Mouse (Mus musculus) left cerebral cortex, postnatal 36 days (tissue): ENCODE data around the gene Phactr2. TPM values are rescaled to one million over a fixed set of nuclear protein-coding genes. Genes with fewer than 3 reads are reported as not detected.

Source experiments
- DNase-seq, 2 experiments: peaks; one replicate each; pipeline ENCODE4 v3.0.0; 2021 to 2022; ENCODE audit warnings: low spot score in 2 of 2, mixed read lengths in 1 of 2
- intact Hi-C: fragments of 180-260 bp; cut with DNase I; formaldehyde crosslinking; loops from one replicate; pipeline ENCODE4 v1.15.1; 2025
- total RNA-seq, 2 experiments: library from RNA; stranded (reverse); gene quantifications; 2 replicates each; pipeline ENCODE4 v1.2.3; 2021

Gene Phactr2
- total RNA-seq, 2 experiments from 2014 or later: 21.5 to 31.1 TPM

DNA sequence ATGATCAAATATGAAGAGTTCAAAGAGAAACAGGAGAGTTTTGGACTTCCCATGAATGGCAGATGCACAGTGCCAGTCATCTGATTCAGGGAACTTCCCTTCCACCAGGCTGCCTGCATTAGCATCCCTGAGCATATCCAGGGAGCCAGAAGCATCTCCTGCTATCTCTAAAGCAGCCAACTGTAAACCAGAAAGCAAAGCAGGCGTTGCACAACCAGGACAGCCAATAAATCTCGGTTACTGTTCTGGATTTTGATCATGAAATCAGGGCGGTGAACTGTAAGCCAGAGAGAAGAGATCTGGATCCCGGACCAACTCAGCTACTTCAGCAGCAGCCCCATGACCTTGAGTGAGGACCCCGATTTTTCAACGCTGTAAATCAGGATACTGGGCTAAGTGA lies 173.6 kb downstream of the Phactr2 start:
- no peak for DNase-seq
- intact Hi-C loops: no loop called here

DNA sequence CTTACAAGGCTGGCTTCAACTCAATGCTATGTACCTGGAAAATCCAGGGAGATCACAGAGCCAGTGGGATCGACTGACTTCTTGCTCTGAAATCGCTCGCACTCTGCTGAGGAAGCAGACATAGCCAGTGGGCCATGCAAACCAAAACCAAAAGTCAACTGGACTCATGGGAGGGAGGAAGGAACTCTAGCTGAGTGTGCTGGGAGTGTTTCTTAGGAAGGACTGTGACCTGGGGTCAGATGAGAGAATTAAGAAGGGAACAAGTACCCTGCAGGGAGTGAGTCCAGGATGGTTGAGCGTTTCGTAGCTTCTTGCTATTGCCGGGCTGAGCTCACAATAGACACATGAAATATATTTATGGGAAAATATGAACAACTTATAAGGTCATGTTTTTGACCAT lies 174.0 kb downstream of the Phactr2 start:
- intact Hi-C loops: no loop called here
- no peak for DNase-seq

DNA sequence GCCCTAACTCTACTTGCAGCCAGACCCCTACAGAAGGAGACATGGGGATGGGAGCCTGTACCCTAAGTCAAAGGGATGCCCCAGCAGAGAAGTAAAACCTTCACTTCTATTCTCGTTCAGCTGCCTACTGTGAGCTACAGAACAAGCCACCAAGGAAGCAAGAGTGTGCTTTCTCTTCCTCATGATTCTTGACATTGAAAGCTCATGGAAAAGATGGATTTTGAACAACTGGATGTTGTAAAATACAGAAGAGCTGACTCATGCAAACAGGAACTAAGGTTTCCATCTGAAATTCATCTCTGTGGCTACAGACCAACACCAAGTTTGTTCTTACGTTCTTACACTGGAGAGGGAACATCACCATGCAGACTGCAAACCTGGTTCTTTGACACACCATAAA lies 179.3 kb downstream of the Phactr2 start:
- intact Hi-C loops: no loop called here
- no peak for DNase-seq

DNA sequence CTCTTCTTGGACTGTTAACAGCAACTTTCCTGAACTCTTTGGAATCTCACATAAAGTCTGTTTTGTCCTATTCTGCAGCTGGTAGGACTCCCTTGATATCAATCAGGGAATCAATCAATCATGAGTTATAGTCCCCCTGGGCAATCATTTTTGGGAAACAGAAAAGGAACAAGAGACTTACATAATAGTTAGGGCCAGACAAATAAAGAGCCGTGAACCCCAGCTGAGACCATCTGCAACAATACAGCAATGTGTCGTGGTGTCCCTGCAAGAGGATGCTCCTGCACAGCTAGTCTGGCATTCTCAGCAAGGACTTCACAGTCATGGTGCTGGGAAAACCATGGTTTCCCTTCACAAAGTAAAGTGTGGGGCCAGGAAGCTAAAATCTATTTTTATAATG lies 182.2 kb downstream of the Phactr2 start:
- no peak for DNase-seq
- intact Hi-C loops: no loop called here

DNA sequence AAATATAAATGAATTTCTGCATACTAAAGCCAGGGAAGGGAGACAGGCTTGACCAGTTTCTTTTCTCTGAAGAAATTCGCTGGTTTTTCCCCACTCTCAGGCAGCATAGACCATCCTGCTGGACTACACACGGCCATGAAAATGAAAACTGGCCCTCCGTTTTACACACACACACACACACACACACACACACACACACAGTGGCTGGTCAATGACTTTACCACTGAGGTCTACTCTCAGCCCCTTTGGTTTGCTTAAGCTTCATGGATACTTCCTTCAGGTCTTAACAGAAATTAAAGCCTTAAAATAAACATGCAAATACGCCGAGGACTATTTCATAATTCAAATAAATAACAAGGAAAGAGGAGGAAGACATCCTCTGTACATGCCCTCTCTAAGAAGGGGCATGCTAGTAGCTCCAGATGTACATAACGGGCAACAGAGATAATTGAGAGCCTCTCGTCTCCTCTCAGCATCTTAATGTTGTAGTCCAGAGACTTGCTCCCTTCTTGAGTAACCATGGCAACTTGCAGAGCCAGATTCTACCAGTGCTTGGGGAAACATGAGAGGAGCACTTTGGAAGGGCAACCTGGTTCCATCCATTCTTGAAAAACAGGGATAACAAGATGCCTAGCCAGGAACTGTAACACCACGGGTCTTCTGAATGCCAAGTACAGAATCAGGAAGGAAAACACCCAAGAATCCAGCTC lies 184.8 kb downstream of the Phactr2 start:
- DNase-seq: no peak
- intact Hi-C loops: no loop called here

DNA sequence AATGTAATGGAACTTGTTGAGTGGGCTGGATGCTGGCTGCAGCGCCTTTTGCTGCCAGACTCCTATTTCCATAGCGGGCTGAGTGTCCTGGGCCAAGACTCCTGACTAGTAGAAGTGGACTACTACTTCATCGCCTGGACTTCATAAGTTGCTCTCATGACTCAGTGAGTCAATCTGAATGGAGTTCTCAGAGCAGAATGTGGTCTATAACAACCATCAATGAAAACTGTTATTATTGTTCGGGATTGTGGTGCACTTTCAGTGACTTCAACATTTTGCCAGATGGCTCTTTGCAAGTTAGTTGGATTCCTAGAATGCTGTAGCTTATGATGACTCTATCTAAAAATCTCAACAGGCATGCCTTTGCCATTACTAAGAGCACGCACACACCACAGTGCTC lies 185.9 kb downstream of the Phactr2 start:
- intact Hi-C loops: no loop called here
- no peak for DNase-seq

DNA sequence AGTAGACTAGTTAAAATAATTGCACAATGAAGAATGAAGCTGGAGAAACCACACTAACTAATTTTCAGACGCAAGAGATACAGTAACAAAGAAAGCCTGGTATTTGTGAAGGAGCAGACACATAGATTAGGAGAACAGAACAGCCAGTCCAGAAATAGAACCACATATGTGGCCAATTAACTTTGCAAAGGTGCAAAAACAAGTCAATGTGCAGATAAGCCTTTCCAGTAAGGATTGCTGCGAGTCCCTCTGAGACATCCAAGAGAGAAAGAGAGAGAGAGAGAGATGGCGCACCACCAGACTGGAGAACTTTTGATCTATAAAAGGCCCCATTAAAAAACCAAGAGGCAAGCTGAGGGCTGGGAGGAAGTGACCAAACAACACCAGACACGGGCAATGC lies 190.8 kb downstream of the Phactr2 start:
- intact Hi-C loops: no loop called here
- no peak for DNase-seq

DNA sequence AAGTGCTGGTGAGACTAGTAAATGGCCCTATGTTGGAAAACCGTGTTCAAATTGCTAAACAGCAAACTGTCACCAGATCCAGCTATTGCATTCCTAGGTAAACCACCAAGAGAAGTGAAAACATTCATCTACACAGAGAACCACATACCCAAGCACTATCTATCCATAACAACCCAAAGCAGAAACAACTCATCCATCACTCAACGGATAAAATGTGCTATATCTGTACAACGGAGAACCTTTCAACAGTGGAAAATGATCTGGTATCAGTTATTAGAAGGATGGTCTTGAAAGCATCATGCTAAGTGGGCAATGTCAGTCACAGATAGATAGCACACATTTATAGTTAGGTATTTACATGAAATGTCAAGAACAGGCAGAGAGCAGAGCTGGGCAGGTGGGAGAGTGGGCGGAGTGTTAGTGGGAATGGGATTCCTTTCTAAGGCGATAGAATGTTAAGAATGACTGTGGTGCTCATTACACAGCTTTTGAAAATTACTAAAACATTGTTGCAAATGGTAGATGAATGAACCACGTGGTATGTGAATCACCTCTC lies 193.8 kb downstream of the Phactr2 start:
- no peak for DNase-seq
- intact Hi-C loops: no loop called here

DNA sequence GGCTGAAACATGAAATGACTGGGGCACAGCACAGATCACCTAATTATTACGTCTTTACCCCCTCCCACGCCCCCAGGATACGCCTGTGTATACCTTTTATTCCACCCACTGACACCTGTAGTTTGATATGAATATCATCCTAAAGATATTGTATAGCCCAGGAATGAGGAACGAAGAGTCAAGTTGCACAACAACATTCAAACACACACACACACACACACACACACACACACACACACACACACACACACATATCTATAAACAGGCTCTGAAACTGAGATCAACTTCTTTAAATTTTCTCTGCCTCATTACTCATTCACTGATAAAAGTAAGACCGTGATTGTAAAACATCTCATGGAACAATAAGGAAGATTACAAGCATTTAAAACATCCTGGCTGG lies 197.9 kb downstream of the Phactr2 start:
- intact Hi-C loops: no loop called here
- no peak for DNase-seq

DNA sequence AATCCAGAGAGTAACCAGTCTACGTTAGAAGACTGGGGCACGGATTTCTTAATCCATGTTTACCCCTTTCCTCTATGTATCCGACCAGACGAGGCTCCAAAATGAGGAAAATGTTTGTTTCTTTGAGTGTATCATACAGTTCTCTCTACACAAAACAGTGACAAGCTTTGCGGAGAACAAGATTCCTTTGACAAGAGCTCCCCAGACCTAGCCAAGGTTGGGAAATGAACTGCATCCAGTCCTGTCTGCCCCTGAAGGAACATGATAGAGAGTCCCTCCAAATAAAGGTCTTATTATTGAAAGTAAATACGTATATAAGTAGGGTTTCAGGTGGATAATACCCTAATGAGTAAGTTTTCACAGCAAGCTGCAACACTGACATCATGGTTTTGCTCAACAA lies 199.1 kb downstream of the Phactr2 start:
- no peak for DNase-seq
- intact Hi-C loops: no loop called here

DNA sequence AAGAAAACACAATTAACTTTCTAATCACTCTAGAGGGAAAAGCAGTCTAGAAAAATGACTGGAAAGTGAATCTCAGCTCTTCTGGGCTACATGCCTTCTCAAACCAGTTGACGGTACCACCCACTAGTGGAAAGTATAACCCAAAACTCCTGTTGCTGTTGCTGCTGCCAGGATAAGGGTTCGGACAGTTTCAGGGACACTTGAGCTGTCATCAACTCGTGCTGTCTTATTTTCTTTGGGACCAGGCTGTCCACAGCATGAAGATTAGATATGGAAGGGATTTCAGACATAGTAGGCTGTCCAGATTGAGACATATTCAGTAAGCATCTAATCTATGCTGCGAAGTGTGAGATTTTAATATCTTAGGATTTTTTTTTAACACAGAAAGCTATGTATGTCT lies 199.5 kb downstream of the Phactr2 start:
- intact Hi-C loops: no loop called here
- no peak for DNase-seq

DNA sequence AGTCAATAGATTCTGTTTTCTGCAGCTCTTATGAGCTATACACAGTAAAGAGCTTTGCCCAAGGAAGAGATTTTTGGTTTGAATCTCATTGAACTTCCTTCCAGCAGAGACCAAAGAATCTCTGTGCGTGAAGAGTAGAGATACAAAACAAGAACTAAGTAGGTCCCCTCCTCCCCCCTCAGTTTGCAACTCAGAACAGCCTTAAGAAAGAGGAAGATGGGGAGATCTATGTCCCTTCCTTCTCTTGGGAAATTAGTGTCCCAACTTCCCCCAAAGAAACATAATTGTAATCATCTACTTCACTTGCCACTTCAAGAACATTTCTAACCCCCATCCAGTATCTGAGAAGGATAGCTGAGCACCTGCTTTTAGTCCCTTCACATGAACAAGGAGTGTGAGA lies 200.5 kb downstream of the Phactr2 start:
- DNase-seq: no peak

DNA sequence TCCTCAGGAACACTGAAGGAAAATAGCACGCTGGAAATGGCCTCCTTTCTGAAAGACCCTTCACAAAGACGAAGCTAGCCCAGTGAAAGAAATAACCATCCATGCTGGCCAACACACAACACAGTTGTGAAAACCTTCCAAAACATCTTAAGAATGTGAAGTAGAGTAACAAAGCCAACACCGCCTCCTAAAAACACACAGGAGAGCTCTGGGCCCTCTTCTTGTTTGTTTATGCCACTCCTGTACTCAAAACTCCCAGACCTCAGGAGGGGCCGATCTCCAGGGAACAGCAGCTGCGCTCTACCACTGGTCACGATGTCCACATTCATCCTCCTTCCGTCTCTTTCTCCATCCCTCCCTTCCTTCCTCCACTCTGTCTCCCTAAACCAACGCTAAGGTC lies 202.5 kb downstream of the Phactr2 start:
- no peak for DNase-seq
- intact Hi-C loops: no loop called here

More for the DNA sequence above, 200.5 kb downstream of the Phactr2 start:
- intact Hi-C loops: no loop called here

DNA sequence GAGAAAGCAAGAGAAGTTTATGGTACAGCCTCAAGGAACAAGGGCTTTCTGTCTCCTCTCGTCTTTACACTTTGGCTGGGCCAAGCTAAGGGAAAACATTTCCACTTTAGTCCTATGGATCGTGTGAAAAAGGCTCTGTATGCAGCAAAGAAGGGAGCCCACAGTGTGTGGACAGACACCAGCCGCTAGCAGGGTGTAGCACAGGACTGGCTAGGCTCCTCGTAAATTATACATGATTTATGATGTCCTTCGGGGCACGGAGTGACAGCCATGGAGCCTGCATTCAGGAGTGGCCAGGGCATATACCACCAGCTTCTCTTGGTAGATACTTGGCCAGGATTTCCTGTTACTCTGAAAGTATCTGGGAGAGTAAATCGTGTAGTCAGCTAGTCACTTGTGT lies 203.1 kb downstream of the Phactr2 start:
- DNase-seq: no peak
- intact Hi-C loops: no loop called here

DNA sequence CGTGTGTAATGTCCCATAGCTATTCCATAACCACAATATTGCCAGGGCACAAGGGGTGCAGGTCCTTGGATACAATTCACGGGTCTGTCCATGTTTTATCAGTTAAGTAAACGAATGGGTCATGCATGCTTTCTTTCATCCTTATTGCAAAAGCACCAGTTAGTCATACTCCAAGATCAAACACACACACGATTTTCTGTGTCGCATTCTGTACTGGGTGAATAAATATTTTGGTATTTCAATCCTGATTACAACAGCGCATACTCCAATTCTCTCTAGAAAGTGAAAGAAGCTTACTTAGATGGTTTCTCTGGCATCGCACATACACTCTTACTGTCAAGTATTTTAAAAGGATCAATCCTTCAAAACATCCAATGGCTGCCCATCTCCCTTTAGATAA lies 203.9 kb downstream of the Phactr2 start:
- intact Hi-C loops: no loop called here
- DNase-seq: no peak

DNA sequence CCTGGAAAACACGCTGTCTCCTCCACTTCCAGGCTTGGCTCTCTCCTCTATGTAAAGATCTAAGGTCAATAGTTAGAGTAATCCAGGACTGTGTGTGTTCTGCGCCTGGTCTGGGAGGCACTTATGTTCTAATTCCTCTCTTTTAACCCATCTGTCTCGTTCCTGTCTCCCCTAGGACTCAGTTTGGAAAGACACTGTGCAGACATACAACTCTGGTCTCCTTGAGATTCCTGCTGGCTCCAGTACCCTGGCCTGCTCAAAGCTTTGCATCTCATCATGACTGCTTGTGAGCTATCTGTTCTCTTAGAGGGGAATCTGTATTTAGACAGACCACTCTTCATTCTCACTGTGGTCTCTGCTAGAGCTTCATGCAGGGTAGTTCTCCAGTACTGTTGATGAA lies 215.0 kb downstream of the Phactr2 start:
- DNase-seq: no peak
- intact Hi-C loops: no loop called here

DNA sequence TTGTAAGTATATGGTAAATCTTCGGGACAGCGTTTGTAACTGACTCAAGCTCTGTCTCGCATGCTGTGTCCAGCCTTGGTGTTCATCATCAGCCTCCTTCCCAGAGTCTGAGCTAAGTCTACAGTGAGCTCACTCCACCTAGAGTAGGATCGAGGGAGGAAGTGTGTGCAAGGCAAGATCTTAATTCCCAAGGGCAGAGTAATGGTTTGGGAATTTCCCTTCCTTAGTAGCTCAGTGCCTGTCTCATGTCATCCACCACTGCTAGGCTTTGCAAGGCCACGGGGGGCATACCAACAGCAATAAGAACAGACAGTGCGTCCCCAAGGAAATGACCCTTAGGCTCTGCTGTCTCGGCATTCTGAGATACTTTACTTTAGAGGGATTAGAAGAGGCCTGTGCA lies 218.0 kb downstream of the Phactr2 start:
- intact Hi-C loops: no loop called here
- no peak for DNase-seq

DNA sequence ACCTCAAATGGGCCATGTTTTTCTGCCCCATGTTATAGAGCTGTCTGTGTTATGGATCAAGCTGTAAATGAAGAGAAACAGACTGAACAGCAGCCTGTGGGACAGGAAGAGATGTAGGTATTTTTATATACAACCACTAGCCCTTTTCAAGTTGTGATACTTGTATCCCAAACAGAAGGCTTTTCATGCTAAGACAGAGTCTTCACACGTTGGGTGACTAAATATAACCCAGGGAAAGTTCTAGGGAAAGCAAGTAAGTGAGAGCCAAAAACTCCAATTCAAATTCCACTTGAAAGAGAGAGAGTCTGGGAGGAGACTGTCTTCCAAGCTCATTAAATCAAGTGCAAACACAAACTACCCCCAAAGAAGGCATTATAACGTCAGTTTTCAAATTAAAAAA lies 223.9 kb downstream of the Phactr2 start:
- no peak for DNase-seq
- intact Hi-C loops: no loop called here

DNA sequence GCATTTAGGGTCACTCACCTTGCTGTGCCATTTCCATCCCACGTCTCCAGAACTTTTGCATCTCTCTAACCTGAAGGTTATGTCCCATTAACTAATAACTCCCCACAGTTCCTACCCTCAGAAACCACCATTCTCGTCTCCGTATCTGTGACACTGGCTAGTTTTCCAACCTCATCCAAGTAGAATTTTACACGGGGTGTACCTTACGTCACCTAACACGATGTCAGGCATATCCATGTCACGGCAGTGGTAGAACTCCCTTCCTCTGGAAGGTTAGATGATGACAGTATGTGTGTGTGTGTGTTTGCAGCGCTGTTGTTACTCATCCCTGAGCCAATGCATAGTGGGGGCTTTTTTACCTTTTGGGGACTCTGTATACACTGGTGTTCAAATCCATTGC lies 225.1 kb downstream of the Phactr2 start:
- intact Hi-C loops: no loop called here
- no peak for DNase-seq

DNA sequence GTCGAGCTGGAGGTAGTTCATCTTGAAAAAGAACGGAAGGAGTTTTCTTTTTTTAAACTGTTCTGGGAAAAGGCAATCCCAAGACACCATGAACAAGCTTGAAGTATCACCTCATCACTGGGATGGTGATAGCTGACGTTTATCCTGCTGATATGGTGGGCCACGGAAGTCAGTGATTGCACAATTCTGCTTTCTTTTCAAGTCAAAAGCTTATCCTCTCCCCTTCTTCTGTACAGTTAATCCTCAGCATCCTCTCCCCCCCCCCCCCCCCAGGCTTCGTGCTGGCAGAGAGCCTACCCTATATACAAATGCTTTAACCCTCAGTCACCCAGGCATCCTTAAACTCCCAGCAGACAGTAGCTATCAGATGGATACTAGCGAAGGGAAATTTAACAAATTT lies 228.5 kb downstream of the Phactr2 start:
- intact Hi-C loops: no loop called here
- no peak for DNase-seq

DNA sequence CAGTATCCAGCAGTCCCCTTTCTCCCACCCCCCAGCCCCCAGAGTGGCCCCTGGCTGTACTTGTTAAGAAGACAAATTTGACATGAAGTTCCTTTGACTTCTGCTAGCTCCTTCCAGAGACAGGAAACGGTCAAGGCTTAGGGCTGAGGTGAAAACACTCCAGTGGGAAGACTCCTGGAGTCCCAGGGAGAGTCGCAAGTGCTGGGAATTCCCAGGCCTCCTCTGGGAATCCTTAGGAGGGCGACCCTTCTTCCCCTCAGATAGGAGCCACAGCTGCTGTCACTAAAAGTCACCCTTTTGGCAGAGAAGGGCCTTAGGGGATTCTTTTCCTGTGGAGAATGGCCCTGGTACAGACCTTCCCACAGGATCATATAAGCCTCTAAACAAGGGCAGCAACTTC lies 230.0 kb downstream of the Phactr2 start:
- DNase-seq: no peak
- intact Hi-C loops: no loop called here

DNA sequence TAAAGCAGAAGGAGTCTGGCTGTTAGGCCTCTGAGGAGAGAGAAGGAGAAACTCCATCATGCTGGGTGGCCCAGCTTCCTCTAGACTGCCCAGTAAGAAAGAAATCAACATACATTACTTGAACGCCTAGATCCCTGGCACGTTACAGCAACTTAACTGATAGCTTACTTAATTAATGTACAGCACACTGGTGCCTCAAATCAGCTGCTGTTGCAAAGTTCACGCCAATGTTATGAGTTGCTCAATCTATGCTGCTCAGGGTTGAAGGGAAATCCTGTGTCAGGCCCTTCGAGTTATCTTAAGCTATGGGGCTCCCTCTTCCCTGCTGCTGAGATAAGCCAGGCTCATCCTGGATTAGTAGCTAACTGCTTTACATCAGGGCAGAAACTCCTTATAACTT lies 233.8 kb downstream of the Phactr2 start:
- intact Hi-C loops: no loop called here
- DNase-seq: no peak
